Mouse (Mus musculus): ENCODE measurements around the gene Ush2a. TPM values are rescaled to one million over a fixed set of nuclear protein-coding genes. Genes with fewer than 3 reads are reported as not detected.

Ush2a gene
- total RNA-seq, 1 experiment from 2014 or later: not detected

- no peak for ATAC-seq (replicated peaks in 1 of 2; ENCODE audit: insufficient read depth in 1 of 2, low FRiP score in 2 of 2, low TSS enrichment in 1 of 2, low read depth in 1 of 2, poor library complexity in 2 of 2, severe bottlenecking in 2 of 2)
These were observed 597.9 kb downstream of the Ush2a start for GRCm38 (mm10) chr1:188859718-188860117.

DNA sequence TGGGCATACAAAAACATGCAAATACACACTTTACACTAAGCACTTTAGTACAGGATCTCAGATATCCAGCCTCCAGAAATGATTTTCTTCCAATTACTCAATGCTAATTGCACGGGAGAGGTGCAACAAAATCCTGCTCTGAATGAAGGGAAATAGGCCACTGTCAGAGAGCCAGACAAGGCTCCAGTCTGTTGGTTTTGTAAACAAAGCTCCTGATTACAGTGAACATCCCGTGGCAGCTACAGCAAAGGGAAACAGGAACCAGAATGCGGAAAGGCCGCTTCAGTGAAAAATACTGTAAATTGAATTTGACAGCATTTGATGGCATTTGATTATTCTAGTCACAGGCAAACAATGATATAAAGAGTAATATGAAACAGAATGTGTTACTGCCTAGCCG is 604.1 kb downstream of the Ush2a start:
- no peak for ATAC-seq (replicated peaks in 1 of 2; ENCODE audit: insufficient read depth in 1 of 2, low FRiP score in 2 of 2, low TSS enrichment in 1 of 2, low read depth in 1 of 2, poor library complexity in 2 of 2, severe bottlenecking in 2 of 2)

- ATAC-seq (replicated peaks in 1 of 2; ENCODE audit: insufficient read depth in 1 of 2, low FRiP score in 2 of 2, low TSS enrichment in 1 of 2, low read depth in 1 of 2, poor library complexity in 2 of 2, severe bottlenecking in 2 of 2): no peak
These were observed 604.7 kb downstream of the Ush2a start for GRCm38 (mm10) chr1:188866515-188866914.

DNA sequence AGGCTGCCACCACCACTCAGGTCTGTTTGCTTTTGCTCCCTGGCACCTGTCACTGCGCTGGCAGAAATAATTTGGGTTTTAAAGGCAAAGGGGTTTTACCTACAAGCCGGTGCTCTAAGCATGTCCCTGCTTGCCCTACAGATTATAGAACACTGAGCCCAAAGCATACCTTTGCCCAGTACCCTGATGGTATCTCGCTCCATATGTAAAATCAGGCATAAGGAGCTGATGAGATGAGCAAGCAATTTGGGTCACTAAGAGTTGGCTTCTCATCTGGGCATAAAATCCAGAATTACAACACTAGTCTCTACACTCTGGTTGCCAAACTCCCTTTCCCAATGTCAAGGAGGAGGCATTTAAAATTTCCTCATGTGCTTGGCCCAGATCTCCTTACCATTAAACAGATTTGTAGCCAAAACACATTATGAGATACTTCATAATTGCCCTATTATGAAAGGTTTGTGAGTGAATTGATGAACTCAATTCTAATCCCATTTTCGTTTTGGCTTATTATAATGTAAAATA is 616.8 kb downstream of the Ush2a start:
- no peak for ATAC-seq (replicated peaks in 1 of 2; ENCODE audit: insufficient read depth in 1 of 2, low FRiP score in 2 of 2, low TSS enrichment in 1 of 2, low read depth in 1 of 2, poor library complexity in 2 of 2, severe bottlenecking in 2 of 2)

DNA sequence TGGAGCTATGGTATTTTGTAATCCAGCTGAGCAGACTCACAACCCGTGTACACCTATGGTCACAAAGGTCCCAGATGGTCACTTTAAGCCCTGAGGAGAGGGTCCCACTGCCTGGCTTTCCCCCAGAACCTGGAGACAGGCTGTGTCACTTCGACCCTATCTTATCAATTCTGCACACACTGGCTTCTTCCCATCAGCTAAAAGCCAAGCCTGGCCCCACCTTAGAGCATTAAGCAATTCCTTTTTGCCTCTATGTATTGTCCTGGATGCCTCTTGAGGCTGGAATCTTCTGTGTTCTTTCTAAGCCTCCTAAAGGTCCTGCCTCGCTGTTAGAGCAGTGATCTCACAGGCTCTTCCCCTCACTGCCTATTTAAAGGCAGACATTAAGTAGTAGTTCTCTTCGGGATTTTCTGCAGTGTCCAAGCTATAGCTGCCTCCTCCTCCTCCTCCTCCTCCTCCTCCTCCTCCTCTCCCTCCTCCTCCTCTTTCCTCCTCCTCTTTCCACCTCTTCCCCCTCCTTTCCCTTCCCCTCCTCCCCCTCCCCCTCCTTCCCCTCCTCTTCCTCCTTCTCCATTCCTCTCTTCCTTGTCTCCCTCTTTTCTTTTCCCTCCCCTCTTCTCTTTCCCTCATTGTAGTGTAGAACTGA is 635.2 kb downstream of the Ush2a start:
- no peak for ATAC-seq (replicated peaks in 1 of 2; ENCODE audit: insufficient read depth in 1 of 2, low FRiP score in 2 of 2, low TSS enrichment in 1 of 2, low read depth in 1 of 2, poor library complexity in 2 of 2, severe bottlenecking in 2 of 2)

- no peak for ATAC-seq (replicated peaks in 1 of 2; ENCODE audit: insufficient read depth in 1 of 2, low FRiP score in 2 of 2, low TSS enrichment in 1 of 2, low read depth in 1 of 2, poor library complexity in 2 of 2, severe bottlenecking in 2 of 2)
These were observed 642.3 kb downstream of the Ush2a start for GRCm38 (mm10) chr1:188904091-188904490.

DNA sequence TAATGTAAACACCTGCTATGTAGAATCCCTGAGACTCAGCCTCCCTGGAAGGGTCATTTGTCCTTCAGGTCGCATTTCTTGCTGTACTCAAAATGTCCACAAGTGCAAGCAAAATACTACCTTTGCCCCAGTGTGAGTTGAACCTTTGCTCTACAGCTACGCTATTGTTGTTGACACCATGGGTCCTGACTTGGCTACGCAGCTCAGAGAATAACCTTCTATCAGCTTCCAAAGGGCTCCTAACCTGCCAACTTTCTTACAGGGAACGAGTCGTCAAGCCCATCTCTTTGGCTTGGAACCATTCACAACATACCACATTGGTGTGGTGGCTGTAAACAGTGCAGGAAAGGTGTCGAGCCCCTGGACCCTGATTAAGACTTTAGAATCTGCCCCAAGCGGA is 644.4 kb downstream of the Ush2a start:
- no peak for ATAC-seq (replicated peaks in 1 of 2; ENCODE audit: insufficient read depth in 1 of 2, low FRiP score in 2 of 2, low TSS enrichment in 1 of 2, low read depth in 1 of 2, poor library complexity in 2 of 2, severe bottlenecking in 2 of 2)

DNA sequence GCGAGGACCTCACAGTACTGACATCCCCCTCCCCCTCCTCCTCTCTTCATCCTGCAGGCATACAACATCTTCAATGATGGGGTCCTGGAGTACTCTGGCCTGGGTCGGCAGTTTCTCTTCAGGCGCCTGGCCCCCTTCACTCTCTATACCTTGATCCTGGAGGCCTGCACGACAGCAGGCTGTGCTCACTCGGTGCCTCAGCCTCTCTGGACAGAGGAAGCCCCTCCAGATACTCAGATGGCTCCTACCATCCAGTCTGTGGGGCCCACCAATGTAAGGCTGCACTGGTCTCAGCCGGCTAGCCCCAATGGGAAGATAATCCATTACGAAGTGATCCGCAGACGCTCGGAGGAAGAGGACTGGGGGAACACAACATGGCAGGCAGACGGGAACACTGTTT is 648.8 kb downstream of the Ush2a start:
- ATAC-seq (replicated peaks in 1 of 2; ENCODE audit: insufficient read depth in 1 of 2, low FRiP score in 2 of 2, low TSS enrichment in 1 of 2, low read depth in 1 of 2, poor library complexity in 2 of 2, severe bottlenecking in 2 of 2): no peak

DNA sequence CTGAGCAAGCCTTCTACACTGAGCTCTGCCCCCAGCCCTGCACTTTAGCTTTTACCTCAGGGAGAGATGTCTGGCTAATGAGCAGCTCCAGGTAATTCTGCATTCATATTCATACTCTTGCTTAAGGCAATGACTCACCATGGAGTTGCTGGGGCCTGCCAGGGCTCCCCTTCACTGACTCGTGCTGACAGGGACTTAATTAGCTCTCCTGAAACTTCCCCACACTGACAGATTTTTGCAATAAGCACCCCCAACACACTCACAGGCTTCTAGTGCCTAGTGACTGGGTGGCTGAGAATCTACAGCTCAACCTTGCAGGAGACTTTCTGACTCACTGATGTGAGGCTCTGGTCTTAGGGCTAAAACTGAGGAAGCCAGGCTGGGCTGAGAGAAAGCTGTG is 658.1 kb downstream of the Ush2a start:
- no peak for ATAC-seq (replicated peaks in 1 of 2; ENCODE audit: insufficient read depth in 1 of 2, low FRiP score in 2 of 2, low TSS enrichment in 1 of 2, low read depth in 1 of 2, poor library complexity in 2 of 2, severe bottlenecking in 2 of 2)

DNA sequence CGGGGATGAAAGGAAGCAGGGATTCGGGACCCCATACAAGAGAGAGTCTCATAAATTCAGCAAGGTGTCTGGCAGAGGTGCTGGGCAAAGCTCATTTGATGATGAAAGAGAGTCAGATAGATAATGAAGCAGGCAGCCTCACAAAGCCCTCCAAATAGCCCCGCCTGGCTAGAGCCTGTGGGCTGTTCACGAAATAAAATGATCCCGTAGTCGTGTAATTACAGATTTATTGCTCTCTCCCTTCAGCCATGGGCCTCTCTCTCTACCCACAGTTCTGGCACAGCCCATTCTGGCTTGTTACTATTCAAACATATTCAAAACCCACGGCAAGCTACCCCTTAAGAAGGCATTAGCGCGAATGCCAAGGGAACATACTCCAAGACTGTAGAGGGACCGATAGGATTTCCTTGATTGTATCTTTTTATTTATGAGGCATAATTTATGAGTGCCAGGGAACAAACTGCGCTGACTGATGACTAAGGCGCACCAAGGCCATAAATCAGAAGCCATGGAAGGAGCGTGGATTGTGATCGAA is 675.5 kb downstream of the Ush2a start:
- no peak for ATAC-seq (replicated peaks in 1 of 2; ENCODE audit: insufficient read depth in 1 of 2, low FRiP score in 2 of 2, low TSS enrichment in 1 of 2, low read depth in 1 of 2, poor library complexity in 2 of 2, severe bottlenecking in 2 of 2)

DNA sequence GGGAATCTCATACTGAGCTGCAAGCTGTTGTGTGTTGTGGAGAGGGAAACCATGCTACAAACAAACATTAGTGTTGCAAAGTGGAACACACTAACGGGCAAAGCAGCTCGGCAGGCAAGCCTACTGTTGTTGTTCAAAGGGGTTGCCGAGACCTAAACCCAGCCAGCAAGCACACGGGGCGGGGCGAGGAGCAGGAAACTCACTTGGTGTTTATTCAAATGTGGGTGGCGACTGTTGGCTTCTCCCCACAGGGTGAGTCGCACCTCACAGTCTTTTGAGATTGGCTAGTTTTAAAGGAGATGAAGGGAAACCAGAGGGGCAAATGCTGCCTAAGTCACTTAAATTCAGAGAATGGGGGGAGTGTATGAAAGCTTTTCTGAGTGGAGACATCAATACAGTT is 683.5 kb downstream of the Ush2a start:
- no peak for ATAC-seq (replicated peaks in 1 of 2; ENCODE audit: insufficient read depth in 1 of 2, low FRiP score in 2 of 2, low TSS enrichment in 1 of 2, low read depth in 1 of 2, poor library complexity in 2 of 2, severe bottlenecking in 2 of 2)

DNA sequence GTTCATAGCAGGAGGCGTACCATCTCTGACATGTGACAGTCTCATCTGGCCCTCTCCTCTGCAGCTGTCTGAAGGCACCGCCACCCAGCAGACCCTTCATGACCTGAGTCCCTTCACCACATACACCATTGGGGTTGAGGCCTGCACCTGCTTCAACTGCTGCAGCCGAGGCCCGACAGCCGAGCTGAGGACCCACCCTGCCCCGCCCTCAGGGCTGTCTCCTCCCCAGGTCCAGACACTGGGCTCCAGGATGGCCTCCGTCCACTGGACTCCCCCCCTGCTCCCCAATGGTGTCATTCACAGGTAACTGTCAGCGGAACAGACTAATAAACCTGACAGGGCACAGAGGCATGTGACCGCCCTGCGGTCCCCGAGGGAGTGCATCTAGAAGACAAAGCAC is 685.0 kb downstream of the Ush2a start:
- ATAC-seq (replicated peaks in 1 of 2; ENCODE audit: insufficient read depth in 1 of 2, low FRiP score in 2 of 2, low TSS enrichment in 1 of 2, low read depth in 1 of 2, poor library complexity in 2 of 2, severe bottlenecking in 2 of 2): no peak

DNA sequence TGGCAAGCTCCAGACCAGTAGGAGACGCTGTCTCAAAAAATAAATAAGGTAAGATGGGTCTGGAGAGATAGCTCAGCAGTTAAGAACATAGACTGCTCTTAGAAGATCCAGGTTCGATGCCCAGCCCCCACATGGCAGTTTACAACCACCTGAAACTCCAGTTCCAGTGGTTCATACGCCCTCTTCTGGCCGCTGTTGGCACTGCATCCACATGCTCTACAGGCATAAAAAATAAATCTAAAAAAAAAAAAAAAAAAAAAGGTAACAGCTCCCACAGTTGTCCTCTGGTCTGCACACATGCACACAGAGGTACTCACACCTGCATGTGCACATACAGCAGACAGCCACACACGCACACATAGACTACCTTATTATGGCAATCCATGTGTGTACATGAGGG is 686.0 kb downstream of the Ush2a start:
- ATAC-seq (replicated peaks in 1 of 2; ENCODE audit: insufficient read depth in 1 of 2, low FRiP score in 2 of 2, low TSS enrichment in 1 of 2, low read depth in 1 of 2, poor library complexity in 2 of 2, severe bottlenecking in 2 of 2): peak in 1 of 2 experiments; percentile 7; a peak in 1 of 4 replicates

GRCm38 (mm10) chr1:188948276-188948675 is 686.5 kb downstream of the Ush2a start:
- peak; percentile 72 to 84 for ATAC-seq (replicated peaks in 1 of 2; ENCODE audit: insufficient read depth in 1 of 2, low FRiP score in 2 of 2, low TSS enrichment in 1 of 2, low read depth in 1 of 2, poor library complexity in 2 of 2, severe bottlenecking in 2 of 2)

- ATAC-seq (replicated peaks in 1 of 2; ENCODE audit: insufficient read depth in 1 of 2, low FRiP score in 2 of 2, low TSS enrichment in 1 of 2, low read depth in 1 of 2, poor library complexity in 2 of 2, severe bottlenecking in 2 of 2): no peak
These were observed 689.3 kb downstream of the Ush2a start for GRCm38 (mm10) chr1:188951091-188951490.

- no peak for ATAC-seq (replicated peaks in 1 of 2; ENCODE audit: insufficient read depth in 1 of 2, low FRiP score in 2 of 2, low TSS enrichment in 1 of 2, low read depth in 1 of 2, poor library complexity in 2 of 2, severe bottlenecking in 2 of 2)
These were observed 690.7 kb downstream of the Ush2a start for GRCm38 (mm10) chr1:188952501-188952900.

DNA sequence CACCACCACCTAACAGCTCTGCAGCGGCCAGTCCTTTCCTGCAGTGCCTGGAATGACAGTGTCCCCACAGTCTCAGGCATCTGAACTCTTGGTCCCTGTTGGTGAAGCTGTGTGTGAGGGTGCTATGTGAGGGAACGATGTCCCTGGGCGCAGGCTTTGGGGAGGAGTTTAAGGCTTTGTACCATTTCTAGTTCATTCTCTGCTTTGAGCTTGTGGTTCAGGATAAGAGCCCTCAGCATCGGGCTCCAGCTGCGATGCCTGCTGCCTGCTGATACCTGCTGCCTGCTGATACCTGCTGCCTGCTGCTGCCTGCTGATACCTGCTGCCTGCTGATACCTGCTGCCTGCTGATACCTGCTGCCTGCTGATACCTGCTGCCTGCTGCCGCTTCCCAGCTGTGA is 711.3 kb downstream of the Ush2a start:
- ATAC-seq (replicated peaks in 1 of 2; ENCODE audit: insufficient read depth in 1 of 2, low FRiP score in 2 of 2, low TSS enrichment in 1 of 2, low read depth in 1 of 2, poor library complexity in 2 of 2, severe bottlenecking in 2 of 2): no peak; a peak in 1 of 4 replicates

GRCm38 (mm10) chr1:188973926-188974325 is 712.1 kb downstream of the Ush2a start:
- ATAC-seq (replicated peaks in 1 of 2; ENCODE audit: insufficient read depth in 1 of 2, low FRiP score in 2 of 2, low TSS enrichment in 1 of 2, low read depth in 1 of 2, poor library complexity in 2 of 2, severe bottlenecking in 2 of 2): no peak

DNA sequence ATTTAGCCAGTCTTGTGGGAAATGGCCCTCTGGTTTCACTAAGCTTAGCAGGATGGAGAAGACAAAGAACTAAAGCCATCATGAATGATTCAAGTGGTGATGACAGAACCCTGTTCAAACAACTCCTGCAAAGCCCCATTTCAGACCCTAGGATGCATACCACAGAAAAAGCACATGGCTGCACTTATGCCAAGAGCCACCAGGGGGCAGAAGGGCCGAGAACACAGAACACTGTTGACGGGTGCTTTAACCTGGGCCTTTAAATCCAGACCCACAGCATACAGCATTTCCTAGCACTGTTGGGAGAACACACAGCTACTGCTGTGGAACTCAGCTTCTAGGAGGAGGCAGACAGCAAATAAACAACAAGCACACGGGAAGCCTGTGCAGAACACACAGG is 718.2 kb downstream of the Ush2a start:
- peak; percentile 79 to 83 for ATAC-seq (replicated peaks in 1 of 2; ENCODE audit: insufficient read depth in 1 of 2, low FRiP score in 2 of 2, low TSS enrichment in 1 of 2, low read depth in 1 of 2, poor library complexity in 2 of 2, severe bottlenecking in 2 of 2)
